Mouse (Mus musculus) forebrain, embryonic 13.5 days (tissue): ENCODE data around the gene Coro2a. TPM values are rescaled to one million over a fixed set of nuclear protein-coding genes. Genes with fewer than 3 reads are reported as not detected.
"Not testable (repeated sequence)": the region's sequence is repeated elsewhere in the genome, so short reads cannot be mapped to it uniquely, and the experiment has no call there.

ENCODE experiments used
- ATAC-seq: fragments of 200-750 bp; cut with Nextera tagmentation; 2 replicates; pipeline ENCODE4 v1.8.0; 2017
- H3K27ac ChIP-seq: fragments of 300-500 bp; sonication (generic); 2 replicates; pipeline ENCODE4 v1.5.1; 2015; ENCODE audit warnings: inconsistent platforms, mild to moderate bottlenecking, moderate library complexity
- H3K27me3 ChIP-seq: fragments of 300-500 bp; sonication (generic); 2 replicates; pipeline ENCODE4 v1.6.1; 2015; ENCODE audit warnings: mild to moderate bottlenecking, inconsistent platforms
- H3K36me3 ChIP-seq: fragments of 300-500 bp; sonication (generic); 2 replicates; pipeline ENCODE4 v1.6.1; 2015; ENCODE audit warnings: mild to moderate bottlenecking, inconsistent platforms; ENCODE audit not compliant: poor library complexity, severe bottlenecking
- H3K4me1 ChIP-seq: fragments of 300-500 bp; sonication (generic); 2 replicates; pipeline ENCODE4 v1.6.1; 2015; ENCODE audit warnings: inconsistent platforms
- H3K4me2 ChIP-seq: fragments of 300-500 bp; sonication (generic); 2 replicates; pipeline ENCODE4 v1.6.1; 2015; ENCODE audit warnings: inconsistent platforms, mild to moderate bottlenecking, moderate library complexity
- H3K4me3 ChIP-seq: fragments of 300-500 bp; sonication (generic); 2 replicates; pipeline ENCODE4 v1.5.1; 2015; ENCODE audit warnings: mild to moderate bottlenecking, inconsistent platforms
- H3K9ac ChIP-seq: fragments of 300-500 bp; sonication (generic); 2 replicates; pipeline ENCODE4 v1.6.1; 2015; ENCODE audit warnings: mild to moderate bottlenecking, inconsistent platforms
- H3K9me3 ChIP-seq: fragments of 300-500 bp; sonication (generic); replicated peaks from 2 replicates; pipeline ENCODE4 v1.6.1; 2016; ENCODE audit warnings: inconsistent platforms
- WGBS: fragments of 180-500 bp; shearing (Covaris S2); methylation state at CpG from one replicate; pipeline ENCODE4 v1.1.7; 2015; 5-methylcytosine and 5-hydroxymethylcytosine counted together
- polyA plus RNA-seq: library from polyadenylated mRNA; unstranded; fragments of >200 nt; fragmentation: Nextera tagmentation; extraction: Ambion mirVana; gene quantifications from 2 replicates; pipeline ENCODE4 v1.2.1, GENCODE M21; 2015

Gene Coro2a
- polyA plus RNA-seq, 1 experiment from 2014 or later = 1.8 TPM

GRCm38 (mm10) chr4:46591833-46592520 is 10.0 kb downstream of the Coro2a start:
- Histone ChIP-seq H3K9ac (no peak overlapping the region), H3K9me3 (no peaks in the 10 kb centered on the region), H3K27me3 (no peaks in the 10 kb centered on the region), H3K4me2 (no peak overlapping the region), H3K36me3 (no peaks in the 10 kb centered on the region), H3K4me3 (no peak overlapping the region), H3K4me1 (no peaks in the 10 kb centered on the region), H3K27ac (no peak overlapping the region)
- WGBS = 93% methylated on average over 9 of the region's 9 CpGs
- ATAC-seq = no peak

GRCm38 (mm10) chr4:46590810-46591209 is 11.2 kb downstream of the Coro2a start:
- no peaks in the 10 kb centered on the region for H3K4me1 ChIP-seq
- H3K9me3 ChIP-seq = no peaks in the 10 kb centered on the region
- H3K9ac ChIP-seq = no peak overlapping the region
- no peak overlapping the region for H3K4me3 ChIP-seq
- no peaks in the 10 kb centered on the region for H3K27me3 ChIP-seq
- no peaks in the 10 kb centered on the region for H3K36me3 ChIP-seq
- ATAC-seq = no peak
- WGBS = 69% methylated on average over 4 of the region's 4 CpGs
- no peak overlapping the region for H3K27ac ChIP-seq
- H3K4me2 ChIP-seq = no peak overlapping the region

GRCm38 (mm10) chr4:46589946-46590684 is 11.9 kb downstream of the Coro2a start:
- H3K9me3 ChIP-seq = no peaks in the 10 kb centered on the region
- no peaks in the 10 kb centered on the region for H3K4me1 ChIP-seq
- no peaks in the 10 kb centered on the region for H3K27me3 ChIP-seq
- no peak for ATAC-seq
- no peak overlapping the region for H3K4me3 ChIP-seq
- H3K4me2 ChIP-seq = no peak overlapping the region
- H3K36me3 ChIP-seq = no peaks in the 10 kb centered on the region
- H3K9ac ChIP-seq = no peak overlapping the region
- 67% methylated on average over 5 of the region's 5 CpGs for whole genome bisulfite sequencing
- H3K27ac ChIP-seq = no peak overlapping the region

- Histone ChIP-seq H3K27ac (no peak overlapping the region), H3K9ac (no peak overlapping the region), H3K4me3 (no peak overlapping the region), H3K36me3 (no peaks in the 10 kb centered on the region), H3K27me3 (no peaks in the 10 kb centered on the region), H3K9me3 (no peaks in the 10 kb centered on the region), H3K4me1 (no peaks in the 10 kb centered on the region), H3K4me2 (no peak overlapping the region)
- WGBS = 86% methylated on average over 8 of the region's 8 CpGs
- ATAC-seq = no peak
These were observed 12.9 kb downstream of the Coro2a start for GRCm38 (mm10) chr4:46589151-46589550.

GRCm38 (mm10) chr4:46586473-46586872 is 15.5 kb downstream of the Coro2a start:
- no peak for ATAC-seq
- no peak overlapping the region for H3K9ac ChIP-seq
- no peak overlapping the region for H3K27ac ChIP-seq
- WGBS = 63% methylated on average over 4 of the region's 4 CpGs
- no peaks in the 10 kb centered on the region for H3K27me3 ChIP-seq
- no peak overlapping the region for H3K4me2 ChIP-seq
- H3K4me3 ChIP-seq = no peak overlapping the region
- peaks cover 2% of the 10 kb centered on the region; the same call in 1 of the 2 replicates for H3K9me3 ChIP-seq
- no peaks in the 10 kb centered on the region for H3K36me3 ChIP-seq
- no peaks in the 10 kb centered on the region for H3K4me1 ChIP-seq

- H3K9ac ChIP-seq = no peak overlapping the region
- no peaks in the 10 kb centered on the region for H3K4me1 ChIP-seq
- H3K27ac ChIP-seq = no peak overlapping the region
- no peak overlapping the region for H3K4me2 ChIP-seq
- no peaks in the 10 kb centered on the region for H3K36me3 ChIP-seq
- H3K27me3 ChIP-seq = no peaks in the 10 kb centered on the region
- peaks cover 6% of the 10 kb centered on the region; the same call in 1 of the 2 replicates for H3K9me3 ChIP-seq
- ATAC-seq = no peak
- WGBS = 83% methylated on average over 8 of the region's 8 CpGs
- H3K4me3 ChIP-seq = no peak overlapping the region
These were observed 16.2 kb downstream of the Coro2a start for GRCm38 (mm10) chr4:46585811-46586190.

- no peaks in the 10 kb centered on the region for H3K4me1 ChIP-seq
- H3K27me3 ChIP-seq = no peaks in the 10 kb centered on the region
- H3K9ac ChIP-seq = no peak overlapping the region
- H3K4me2 ChIP-seq = no peak overlapping the region
- 85% methylated on average over 13 of the region's 13 CpGs for WGBS
- H3K9me3 ChIP-seq = peaks cover 8% of the 10 kb centered on the region; the same call in 1 of the 2 replicates
- no peaks in the 10 kb centered on the region for H3K36me3 ChIP-seq
- H3K4me3 ChIP-seq = no peak overlapping the region
- H3K27ac ChIP-seq = no peak overlapping the region
- ATAC-seq = no peak
These were observed 16.8 kb downstream of the Coro2a start for GRCm38 (mm10) chr4:46585041-46585810.

- not testable (repeated sequence) for H3K9me3 ChIP-seq, H3K27me3 ChIP-seq, H3K9ac ChIP-seq, H3K4me3 ChIP-seq, H3K27ac ChIP-seq, H3K4me2 ChIP-seq, ATAC-seq, H3K36me3 ChIP-seq, H3K4me1 ChIP-seq
- WGBS = 85% methylated on average over 3 of the region's 3 CpGs
These were observed 17.5 kb downstream of the Coro2a start for GRCm38 (mm10) chr4:46584536-46584935.

GRCm38 (mm10) chr4:46584084-46584483 is 17.9 kb downstream of the Coro2a start:
- not testable (repeated sequence) for H3K9ac ChIP-seq, H3K4me2 ChIP-seq, H3K36me3 ChIP-seq, ATAC-seq, H3K27ac ChIP-seq, H3K27me3 ChIP-seq, H3K4me1 ChIP-seq, H3K4me3 ChIP-seq, H3K9me3 ChIP-seq
- WGBS = 90% methylated on average over 2 of the region's 6 CpGs

GRCm38 (mm10) chr4:46582024-46582423 is 20.0 kb downstream of the Coro2a start:
- H3K4me3 ChIP-seq, ATAC-seq: not testable (repeated sequence)

GRCm38 (mm10) chr4:46581577-46581976 is 20.4 kb downstream of the Coro2a start:
- not testable (repeated sequence) for H3K4me3 ChIP-seq, H3K27ac ChIP-seq, H3K27me3 ChIP-seq, H3K36me3 ChIP-seq, H3K9ac ChIP-seq, H3K4me2 ChIP-seq, ATAC-seq, H3K4me1 ChIP-seq
- H3K9me3 ChIP-seq = peaks cover 12% of the 10 kb centered on the region; the same call in 1 of the 2 replicates
- WGBS = 94% methylated on average over 22 of the region's 22 CpGs

More at GRCm38 (mm10) chr4:46582024-46582423, 20.0 kb downstream of the Coro2a start:
- not testable (repeated sequence) for H3K4me1 ChIP-seq, H3K27me3 ChIP-seq, H3K4me2 ChIP-seq, H3K27ac ChIP-seq, H3K36me3 ChIP-seq, H3K9ac ChIP-seq
- H3K9me3 ChIP-seq = peaks cover 12% of the 10 kb centered on the region; the same call in 1 of the 2 replicates
- WGBS = 88% methylated on average over 9 of the region's 9 CpGs

- WGBS = 92% methylated on average over 15 of the region's 15 CpGs
- ATAC-seq, H3K4me2 ChIP-seq, H3K36me3 ChIP-seq, H3K4me3 ChIP-seq, H3K9ac ChIP-seq, H3K27me3 ChIP-seq, H3K4me1 ChIP-seq, H3K27ac ChIP-seq: not testable (repeated sequence)
- H3K9me3 ChIP-seq = peaks cover 12% of the 10 kb centered on the region; the same call in 1 of the 2 replicates
These were observed 21.2 kb downstream of the Coro2a start for GRCm38 (mm10) chr4:46580799-46581243.
